Mouse (Mus musculus): ENCODE measurements around the gene Nes.

GRCm38 (mm10) chr3:87973593-87974380 is 2.9 kb downstream of the Nes start:
- no peak for TF ChIP-seq CTCF (IDR thresholded peaks at IDR 0.05)
- no peak for TF ChIP-seq EP300 (IDR thresholded peaks at IDR 0.05)
